Mouse (Mus musculus) thymus, adult 2 months (tissue): ENCODE measurements at regions not wholly inside any gene's neighbourhood (a gene's known extent, or its start where the extent isn't known, plus 50 kb on each side); places are given as distances from the start of the nearest gene placed in this dataset.

Source experiments
- CTCF ChIP-seq: fragments of 200-500 bp; IDR thresholded peaks from 2 replicates; pipeline ENCODE4 v1.5.1; 2012; ENCODE audit warnings: mild to moderate bottlenecking, control low read depth, low read length, moderate library complexity, borderline replicate concordance; ENCODE audit not compliant: control insufficient read depth, poor library complexity, insufficient read depth; ENCODE audit errors: extremely low read depth
- POLR2A ChIP-seq: fragments of 200-500 bp; IDR thresholded peaks from 2 replicates; pipeline ENCODE4 v1.6.1; 2012; ENCODE audit warnings: mild to moderate bottlenecking, low read length, control low read depth, moderate library complexity; ENCODE audit not compliant: control insufficient read depth, poor library complexity, insufficient read depth; ENCODE audit errors: extremely low read depth

DNA sequence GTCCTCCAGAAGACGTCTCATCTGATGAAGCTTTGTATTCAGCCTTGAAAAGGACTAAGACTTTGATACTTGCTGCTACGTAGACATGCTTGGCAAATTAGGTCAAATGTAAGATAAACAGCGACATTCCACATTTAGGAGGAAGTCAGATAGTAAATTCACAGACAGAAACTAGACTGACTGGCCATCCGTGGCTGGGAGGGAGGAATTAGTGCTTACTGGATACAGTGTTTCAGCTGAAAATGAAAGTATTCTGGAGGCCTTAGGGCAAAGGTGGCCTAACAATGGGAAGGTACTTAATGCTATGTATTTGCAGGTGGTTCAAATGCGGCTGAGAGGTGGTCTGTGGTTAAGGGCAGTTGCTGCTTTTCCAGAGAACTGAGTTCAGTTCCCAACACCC lies 137.1 kb downstream of the Map3k7 start:
- TF ChIP-seq POLR2A (no peak), CTCF (no peak)
